Mouse (Mus musculus) limb, embryonic 10.5 days (tissue): ENCODE results near the gene Fxyd4. TPM values are rescaled to one million over a fixed set of nuclear protein-coding genes. Genes with fewer than 3 reads are reported as not detected.

Source experiments
- DNase-seq: peaks from one replicate; pipeline ENCODE4 v3.0.0-alpha.2; 2017; ENCODE audit warnings: low spot score
- H3K27ac ChIP-seq: fragments of 300-500 bp; sonication (generic); 2 replicates; pipeline ENCODE4 v1.5.1; 2016; ENCODE audit warnings: mild to moderate bottlenecking
- H3K27me3 ChIP-seq: fragments of 300-500 bp; sonication (generic); 2 replicates; pipeline ENCODE4 v1.6.1; 2016; ENCODE audit warnings: low read depth, mild to moderate bottlenecking; ENCODE audit not compliant: poor library complexity, severe bottlenecking
- H3K36me3 ChIP-seq: fragments of 300-500 bp; sonication (generic); 2 replicates; pipeline ENCODE4 v1.6.1; 2016; ENCODE audit warnings: mild to moderate bottlenecking, moderate library complexity
- H3K4me1 ChIP-seq: fragments of 300-500 bp; sonication (generic); 2 replicates; pipeline ENCODE4 v1.6.1; 2016
- H3K4me3 ChIP-seq: fragments of 300-500 bp; sonication (generic); 2 replicates; pipeline ENCODE4 v1.5.1; 2016; ENCODE audit warnings: mild to moderate bottlenecking, moderate library complexity
- H3K9me3 ChIP-seq: fragments of 300-500 bp; sonication (generic); replicated peaks from 2 replicates; pipeline ENCODE4 v1.6.1; 2016; ENCODE audit warnings: mild to moderate bottlenecking
- WGBS: fragments of 180-500 bp; shearing (Covaris S2); methylation state at CpG from one replicate; pipeline ENCODE4 v1.1.7; 2016; 5-methylcytosine and 5-hydroxymethylcytosine counted together
- polyA plus RNA-seq: library from polyadenylated mRNA; unstranded; fragments of >200 nt; fragmentation: Nextera tagmentation; extraction: Ambion mirVana; gene quantifications from 2 replicates; pipeline ENCODE4 v1.2.1, GENCODE M21; 2016

Gene Fxyd4
- polyA plus RNA-seq, result 3.4 and 3.6 TPM in 2 replicates

GRCm38 (mm10) chr6:117937222-117937932 lies at the start of gene Fxyd4:
Gene Fxyd4, minus strand, starts transcription at chr6:117937692.
- Histone ChIP-seq H3K36me3 (no peaks in the 10 kb centered on the region), H3K27me3 (no peaks in the 10 kb centered on the region), H3K27ac (no peak within 1 kb of the TSS), H3K4me3 (no peak within 1 kb of the TSS), H3K4me1 (no peaks in the 10 kb centered on the region), H3K9me3 (no peaks in the 10 kb centered on the region)
- 76% methylated on average over 10 of the region's 10 CpGs for WGBS
- no peak for DNase-seq

GRCm38 (mm10) chr6:117987173-117987572 lies 49.7 kb upstream of the Fxyd4 start:
- H3K27ac ChIP-seq, result no peak overlapping the region
- no peaks in the 10 kb centered on the region for H3K36me3 ChIP-seq
- no peaks in the 10 kb centered on the region for H3K9me3 ChIP-seq
- H3K4me3 ChIP-seq, result no peak overlapping the region
- H3K4me1 ChIP-seq, result no peaks in the 10 kb centered on the region
- no peak for DNase-seq
- H3K27me3 ChIP-seq, result no peaks in the 10 kb centered on the region
- WGBS, result 56% methylated on average over 5 of the region's 5 CpGs

GRCm38 (mm10) chr6:117966729-117967128 lies 29.2 kb upstream of the Fxyd4 start:
- no peaks in the 10 kb centered on the region for H3K36me3 ChIP-seq
- H3K27me3 ChIP-seq, result no peaks in the 10 kb centered on the region
- H3K9me3 ChIP-seq, result no peaks in the 10 kb centered on the region
- 37% methylated on average over 9 of the region's 9 CpGs for WGBS
- DNase-seq, result no peak
- no peak overlapping the region for H3K4me3 ChIP-seq
- no peak overlapping the region for H3K27ac ChIP-seq
- H3K4me1 ChIP-seq, result peaks cover 8% of the 10 kb centered on the region

- Histone ChIP-seq H3K27ac (no peak overlapping the region), H3K4me3 (no peak overlapping the region), H3K9me3 (no peaks in the 10 kb centered on the region), H3K36me3 (no peaks in the 10 kb centered on the region), H3K27me3 (no peaks in the 10 kb centered on the region), H3K4me1 (peaks cover 8% of the 10 kb centered on the region)
- no peak for DNase-seq
- 90% methylated on average over 3 of the region's 3 CpGs for WGBS
These were observed 25.7 kb upstream of the Fxyd4 start for GRCm38 (mm10) chr6:117963201-117963600.

DNA sequence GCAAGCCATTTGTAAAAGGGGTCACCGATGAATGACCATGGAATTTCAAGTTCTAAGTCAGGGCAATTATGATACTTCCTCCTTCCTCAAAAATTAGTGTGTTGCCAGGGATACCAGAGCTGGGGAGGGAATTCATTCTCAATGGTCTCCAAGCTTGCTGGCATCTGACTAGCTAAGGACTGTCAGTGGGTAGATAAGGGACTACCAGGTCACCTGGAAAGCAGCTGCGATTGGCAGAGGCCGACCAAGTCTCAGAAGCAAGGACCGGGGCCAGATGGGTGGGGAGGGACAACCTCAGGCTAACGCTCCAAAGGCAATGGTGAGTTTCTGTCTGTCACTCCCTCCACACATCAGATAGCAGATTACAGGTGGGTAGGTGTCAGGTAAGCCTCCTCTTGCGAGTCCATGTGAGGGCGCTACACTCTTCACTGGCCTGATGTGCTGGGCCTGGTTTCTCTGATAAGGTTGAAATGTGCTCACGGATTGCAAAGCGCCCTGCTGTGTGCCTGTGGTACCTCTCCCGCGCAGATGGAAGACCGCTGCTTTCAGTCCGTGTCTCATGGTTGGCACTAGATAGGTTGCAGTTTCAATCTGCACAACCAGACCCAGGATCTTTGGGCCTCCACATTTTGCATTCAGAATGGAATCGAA lies 19.5 kb upstream of the Fxyd4 start:
- DNase-seq, result no peak
- no peaks in the 10 kb centered on the region for H3K27me3 ChIP-seq
- 21% methylated on average over 14 of the region's 14 CpGs for WGBS
- H3K27ac ChIP-seq, result no peak overlapping the region
- no peaks in the 10 kb centered on the region; the same call in 1 of the 2 replicates for H3K9me3 ChIP-seq
- H3K4me3 ChIP-seq, result no peak overlapping the region
- H3K36me3 ChIP-seq, result no peaks in the 10 kb centered on the region
- H3K4me1 ChIP-seq, result peaks cover 9% of the 10 kb centered on the region

DNA sequence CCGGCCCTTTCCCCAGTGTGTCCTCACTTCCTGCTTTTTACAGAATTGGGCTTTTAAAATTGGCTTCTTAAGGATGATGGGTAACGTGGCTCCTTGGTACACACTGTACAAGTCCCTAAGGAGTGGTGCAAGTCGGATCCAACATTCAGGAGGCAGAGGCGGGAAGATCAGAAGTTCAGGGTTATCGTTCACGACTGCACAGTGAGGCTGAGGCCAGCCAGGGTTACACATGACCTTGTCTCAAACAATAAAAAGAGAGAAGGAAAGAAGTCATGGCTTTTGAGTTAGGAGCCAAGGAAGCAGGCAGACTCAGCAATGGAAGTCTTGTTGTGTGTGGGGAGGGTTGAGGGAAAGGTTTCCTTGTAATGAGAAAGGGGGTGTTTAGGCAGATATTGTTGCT lies 18.7 kb upstream of the Fxyd4 start:
- H3K36me3 ChIP-seq, result no peaks in the 10 kb centered on the region
- no peaks in the 10 kb centered on the region for H3K27me3 ChIP-seq
- no peaks in the 10 kb centered on the region; the same call in 1 of the 2 replicates for H3K9me3 ChIP-seq
- 79% methylated on average over 6 of the region's 6 CpGs for WGBS
- no peak overlapping the region for H3K4me3 ChIP-seq
- H3K4me1 ChIP-seq, result peaks cover 9% of the 10 kb centered on the region
- DNase-seq, result no peak
- H3K27ac ChIP-seq, result no peak overlapping the region

GRCm38 (mm10) chr6:117952330-117952729 lies 14.8 kb upstream of the Fxyd4 start:
- Histone ChIP-seq H3K4me3 (no peak overlapping the region), H3K27me3 (no peaks in the 10 kb centered on the region), H3K36me3 (no peaks in the 10 kb centered on the region), H3K4me1 (peaks cover 9% of the 10 kb centered on the region), H3K9me3 (no peaks in the 10 kb centered on the region; the same call in 1 of the 2 replicates), H3K27ac (no peak overlapping the region)
- WGBS, result 86% methylated on average over 4 of the region's 4 CpGs
- no peak for DNase-seq

- Histone ChIP-seq H3K27ac (no peak overlapping the region), H3K36me3 (no peaks in the 10 kb centered on the region), H3K27me3 (no peaks in the 10 kb centered on the region), H3K4me3 (no peak overlapping the region), H3K4me1 (no peaks in the 10 kb centered on the region), H3K9me3 (no peaks in the 10 kb centered on the region)
- WGBS, result 86% methylated on average over 2 of the region's 2 CpGs
- no peak for DNase-seq
These were observed 6.4 kb upstream of the Fxyd4 start for GRCm38 (mm10) chr6:117943899-117944298.

GRCm38 (mm10) chr6:117942769-117943168 lies 5.3 kb upstream of the Fxyd4 start:
- H3K27me3 ChIP-seq, result no peaks in the 10 kb centered on the region
- no peak overlapping the region for H3K4me3 ChIP-seq
- WGBS, result 78% methylated on average over 10 of the region's 10 CpGs
- no peaks in the 10 kb centered on the region for H3K36me3 ChIP-seq
- DNase-seq, result no peak
- no peak overlapping the region for H3K27ac ChIP-seq
- H3K4me1 ChIP-seq, result no peaks in the 10 kb centered on the region
- no peaks in the 10 kb centered on the region for H3K9me3 ChIP-seq

GRCm38 (mm10) chr6:117938951-117939350 lies 1.5 kb upstream of the Fxyd4 start:
- 93% methylated on average over 10 of the region's 10 CpGs for WGBS

DNA sequence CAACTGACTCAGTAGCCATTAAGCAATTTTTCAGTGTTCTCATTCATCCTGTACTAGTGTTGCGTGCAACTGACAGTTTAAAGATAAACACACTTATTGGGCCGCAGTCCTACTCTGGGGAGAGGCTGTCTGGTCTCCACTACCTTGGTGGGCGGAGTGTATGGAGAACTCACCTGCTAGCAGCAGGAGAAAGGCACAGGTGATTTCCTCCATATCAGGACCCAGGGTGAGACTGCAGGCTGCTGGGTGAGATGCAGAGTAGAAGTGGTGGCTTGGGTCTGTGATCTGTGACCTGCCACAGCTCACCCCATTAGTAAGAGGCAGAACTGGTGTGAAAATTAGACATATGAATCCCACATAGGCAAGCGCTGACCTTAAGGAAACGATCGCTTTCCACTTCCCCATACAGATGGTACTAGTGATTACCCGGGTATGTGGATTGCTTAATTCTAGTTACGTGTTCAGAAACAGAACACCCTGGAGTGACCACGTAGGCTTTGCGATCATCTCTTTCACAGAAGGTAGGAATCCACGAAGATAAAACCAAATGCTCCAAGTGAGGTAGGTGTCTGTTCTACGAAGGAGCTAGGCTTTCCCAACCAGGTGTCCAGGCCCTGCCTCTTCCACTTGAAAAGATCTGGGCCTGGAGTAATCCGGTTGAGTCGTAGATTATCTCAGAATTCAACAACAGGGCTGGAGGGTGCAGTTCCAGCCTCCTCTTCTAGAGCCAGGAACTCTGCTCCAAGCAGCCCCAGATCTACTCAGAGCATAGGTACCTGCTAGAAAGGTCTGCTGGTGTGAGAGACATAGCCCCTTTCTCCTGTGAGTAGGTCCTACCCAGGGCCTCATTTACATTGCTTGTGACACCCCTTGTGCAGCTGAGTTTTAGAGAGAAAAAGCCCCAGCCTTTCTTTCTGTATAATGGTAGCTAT lies 1.5 kb downstream of the Fxyd4 start:
- 91% methylated on average over 14 of the region's 14 CpGs for WGBS
- Histone ChIP-seq H3K27me3 (no peaks in the 10 kb centered on the region), H3K27ac (no peak overlapping the region), H3K36me3 (no peaks in the 10 kb centered on the region), H3K4me3 (no peak overlapping the region), H3K9me3 (no peaks in the 10 kb centered on the region), H3K4me1 (no peaks in the 10 kb centered on the region)
- no peak for DNase-seq

More at GRCm38 (mm10) chr6:117938951-117939350, 1.5 kb upstream of the Fxyd4 start:
- Histone ChIP-seq H3K9me3 (no peaks in the 10 kb centered on the region), H3K4me1 (no peaks in the 10 kb centered on the region), H3K4me3 (no peak overlapping the region), H3K27ac (no peak overlapping the region), H3K36me3 (no peaks in the 10 kb centered on the region), H3K27me3 (no peaks in the 10 kb centered on the region)
- DNase-seq, result no peak

DNA sequence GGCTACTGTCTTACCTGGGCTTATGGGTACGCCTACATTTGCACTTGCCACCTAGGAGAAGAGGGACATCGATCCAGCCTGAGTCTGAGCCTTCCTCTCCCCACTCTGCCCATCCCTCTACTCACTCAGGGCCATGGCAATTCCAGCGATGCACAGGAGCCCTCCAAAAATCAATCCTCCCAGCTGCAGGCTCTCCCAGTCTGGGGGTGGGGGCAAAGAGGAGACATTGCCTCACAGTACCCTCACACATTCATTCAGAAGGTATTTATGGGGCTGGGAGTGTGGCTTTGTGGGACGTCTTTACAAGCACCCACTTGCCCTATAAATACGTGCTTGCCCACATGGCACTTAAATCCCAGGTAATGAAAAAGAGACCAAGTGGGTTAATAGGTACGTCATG lies 3.2 kb downstream of the Fxyd4 start:
- no peak overlapping the region for H3K27ac ChIP-seq
- no peak for DNase-seq
- H3K27me3 ChIP-seq, result no peaks in the 10 kb centered on the region
- no peak overlapping the region for H3K4me3 ChIP-seq
- no peaks in the 10 kb centered on the region for H3K4me1 ChIP-seq
- no peaks in the 10 kb centered on the region for H3K9me3 ChIP-seq
- peaks cover 11% of the 10 kb centered on the region for H3K36me3 ChIP-seq
- 83% methylated on average over 6 of the region's 6 CpGs for WGBS
